Mouse (Mus musculus) gonadal fat pad, adult 2 months (tissue): ENCODE measurements at regions not wholly inside any gene's neighbourhood (a gene's known extent, or its start where the extent isn't known, plus 50 kb on each side); places are given as distances from the start of the nearest gene placed in this dataset.
"Not testable (repeated sequence)": the region's sequence is repeated elsewhere in the genome, so short reads cannot be mapped to it uniquely, and the experiment has no call there.

Experiments used
- DNase-seq: peaks from one replicate; pipeline ENCODE4 v3.0.0-alpha.2; 2012; ENCODE audit warnings: low read depth

DNA sequence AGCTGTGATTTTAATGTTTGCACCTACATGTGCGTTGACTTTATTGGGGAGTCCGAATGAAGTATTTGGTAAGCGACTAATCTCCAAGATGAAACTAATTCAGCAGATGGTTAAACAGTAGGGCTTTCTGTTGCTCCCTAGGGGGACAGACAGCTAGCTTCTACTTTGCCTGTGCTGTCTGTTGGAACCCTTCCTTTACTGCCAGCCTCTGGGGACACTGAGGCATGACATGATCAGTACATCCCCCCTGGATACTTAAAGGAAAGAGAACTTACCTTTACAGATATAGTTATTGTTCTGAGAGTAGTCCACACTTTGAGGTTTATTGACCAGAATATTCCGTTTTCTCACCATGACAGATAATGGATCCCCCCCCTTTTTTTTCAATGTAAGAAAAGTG lies 289.8 kb upstream of the Ift57 start:
- no peak for DNase-seq

DNA sequence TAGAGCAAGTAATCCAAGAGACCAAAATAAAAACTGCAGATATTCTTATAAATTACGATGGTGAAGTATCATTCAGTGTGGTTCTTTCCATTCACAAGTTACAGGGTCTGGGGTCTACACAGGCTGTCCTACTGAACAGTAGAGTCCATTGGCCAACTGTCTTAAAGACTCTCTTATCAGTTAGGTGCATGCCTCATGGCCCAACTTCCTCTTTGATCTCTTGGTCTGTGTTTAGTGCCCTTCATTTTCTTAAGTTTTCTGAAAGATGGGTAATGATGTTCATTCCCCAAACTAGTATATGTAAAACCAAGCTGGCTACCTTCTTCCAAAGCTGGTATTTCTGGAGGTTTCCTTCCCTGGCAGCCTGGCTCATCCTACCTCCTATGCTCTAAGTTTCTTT lies 268.7 kb upstream of the Ift57 start:
- DNase-seq: no peak

DNA sequence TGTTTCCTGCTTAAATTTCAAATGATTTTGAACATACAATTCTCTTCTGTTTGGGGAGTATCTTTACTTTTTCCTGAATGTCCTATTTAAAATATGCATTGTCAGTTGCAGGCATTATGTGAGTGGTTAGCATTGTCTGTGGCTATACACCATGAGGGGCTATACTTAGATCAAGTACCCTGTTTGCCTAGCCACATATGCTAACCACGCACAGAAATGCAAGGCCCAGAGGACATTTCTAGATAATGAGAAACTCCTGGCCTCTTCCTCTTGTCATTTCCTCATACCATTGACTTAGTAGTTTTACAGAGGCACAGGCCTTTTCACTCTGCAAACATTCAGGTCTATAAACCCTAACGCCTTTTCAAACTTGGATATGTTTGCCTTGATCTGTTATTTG lies 267.1 kb upstream of the Ift57 start:
- DNase-seq: no peak

DNA sequence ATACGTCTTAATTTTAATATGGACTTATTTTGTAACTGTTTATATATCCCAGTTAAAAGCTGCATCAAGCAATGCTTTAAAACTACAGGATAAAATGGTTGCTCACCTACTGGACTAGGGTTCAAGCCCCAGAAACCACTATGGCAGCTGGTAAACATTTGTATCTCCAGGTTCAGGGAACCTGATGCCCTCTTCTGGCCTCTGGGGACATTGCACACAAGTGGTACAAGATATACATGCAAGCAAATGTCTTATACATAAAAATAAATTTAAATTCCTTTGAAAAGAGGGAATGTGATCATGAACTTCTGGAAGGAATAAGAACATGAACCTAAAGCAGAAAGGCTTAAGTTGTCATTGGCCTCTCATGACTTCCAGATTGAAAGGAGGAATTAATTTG lies 257.8 kb upstream of the Ift57 start:
- DNase-seq: no peak

DNA sequence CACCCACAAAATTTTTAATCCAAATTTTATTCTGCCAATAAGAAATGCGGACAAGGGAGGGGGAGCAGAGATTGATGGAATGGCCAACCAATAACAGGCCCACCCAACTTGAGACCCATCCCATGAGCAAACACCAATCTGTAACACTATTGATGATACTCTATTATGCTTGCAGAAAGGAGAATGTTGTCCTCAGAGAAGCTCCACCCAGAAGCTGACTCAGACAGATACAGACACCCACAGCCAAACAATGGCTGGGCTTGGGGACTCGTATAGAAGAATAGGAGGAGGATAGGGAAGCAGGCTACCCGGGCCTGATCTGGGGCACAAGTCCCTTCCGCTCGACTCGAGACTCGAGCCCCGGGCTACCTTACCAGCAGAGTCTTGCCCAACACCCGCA lies 251.7 kb upstream of the Ift57 start:
- DNase-seq: not testable (repeated sequence)

DNA sequence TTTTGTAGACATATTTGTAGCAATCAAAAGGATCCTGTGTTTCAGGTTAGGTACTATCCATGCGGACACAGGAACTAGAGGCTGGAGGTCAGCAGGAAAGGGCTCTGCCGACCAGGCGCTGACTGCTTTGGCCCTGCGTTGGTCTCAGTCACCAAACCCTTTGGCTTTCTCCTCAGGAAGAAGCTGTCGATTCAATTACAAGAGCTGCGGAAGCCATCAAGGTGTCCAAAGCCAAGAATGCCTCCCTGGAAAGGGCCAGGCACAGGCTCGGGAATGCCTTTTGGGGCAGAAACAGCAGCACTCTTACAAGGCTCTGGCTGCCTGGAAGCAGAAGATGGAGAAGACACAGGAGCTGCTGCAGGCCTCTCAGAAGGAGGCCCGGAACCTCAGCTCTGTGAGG lies 205.2 kb upstream of the Ift57 start:
- no peak for DNase-seq

DNA sequence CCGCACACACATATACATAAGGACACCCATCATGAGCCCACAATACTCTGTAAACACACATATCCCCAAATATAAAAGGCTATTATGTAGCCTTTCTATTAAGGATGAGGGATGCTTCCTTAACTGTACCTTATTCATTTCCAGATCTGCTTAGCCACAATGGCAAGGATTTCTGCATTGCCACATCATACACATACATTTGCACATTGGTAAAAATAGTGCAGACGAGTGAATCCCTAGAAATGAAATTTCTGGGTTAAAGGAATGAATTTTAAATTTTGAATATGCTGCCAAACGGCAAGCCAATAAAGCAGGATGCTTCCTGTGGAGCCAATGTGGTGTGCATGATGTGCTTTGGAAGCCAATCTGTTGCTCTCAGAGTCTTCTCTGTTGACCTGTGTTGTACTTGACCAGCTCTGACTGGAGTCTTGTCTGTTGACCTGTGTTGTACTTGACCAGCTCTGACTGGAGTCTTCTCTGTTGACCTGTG lies 201.5 kb upstream of the Ift57 start:
- DNase-seq: no peak

DNA sequence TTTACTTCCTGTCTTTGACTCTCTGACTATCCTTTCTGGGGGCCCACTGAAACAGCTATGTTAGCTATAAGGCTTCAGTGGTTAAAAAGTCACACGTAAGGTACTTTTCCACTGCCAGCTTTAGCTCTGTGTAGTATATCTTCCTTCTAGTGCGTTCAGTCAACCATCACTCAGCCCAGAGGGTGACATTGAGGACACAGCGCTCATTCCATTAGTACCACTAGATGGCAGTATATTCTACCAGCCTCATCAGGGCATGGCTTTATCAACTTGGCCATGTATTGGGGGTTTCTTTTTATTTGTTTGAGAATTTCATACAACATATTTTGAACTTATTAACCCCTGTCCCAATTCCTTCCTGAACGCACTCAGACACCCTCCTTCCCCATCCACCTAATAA lies 198.2 kb upstream of the Ift57 start:
- DNase-seq: no peak

DNA sequence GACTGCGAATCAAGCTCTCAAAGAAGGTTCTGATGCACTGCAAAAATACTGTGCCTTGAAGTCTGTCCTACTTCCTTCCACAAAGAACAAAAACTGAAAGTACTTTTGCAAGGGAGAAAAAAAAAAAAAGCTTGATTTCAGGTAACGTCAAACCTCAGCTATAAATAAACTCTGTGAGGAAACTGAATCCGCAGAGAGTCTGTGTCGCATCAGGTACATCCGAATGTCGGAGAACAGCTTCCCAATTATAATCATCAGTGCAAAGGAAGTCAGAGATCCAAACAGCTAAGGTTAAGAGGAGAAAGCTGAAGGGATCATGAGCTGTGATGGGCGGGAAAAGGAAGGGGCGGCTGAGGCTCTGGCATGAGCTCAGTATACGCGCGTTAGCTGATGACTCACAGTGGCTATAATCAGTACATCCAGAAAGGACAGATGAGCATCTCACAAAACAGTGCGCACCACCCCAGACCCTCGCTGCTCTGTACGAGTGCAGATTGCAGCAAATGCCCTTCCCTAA lies 195.1 kb upstream of the Ift57 start:
- no peak for DNase-seq

DNA sequence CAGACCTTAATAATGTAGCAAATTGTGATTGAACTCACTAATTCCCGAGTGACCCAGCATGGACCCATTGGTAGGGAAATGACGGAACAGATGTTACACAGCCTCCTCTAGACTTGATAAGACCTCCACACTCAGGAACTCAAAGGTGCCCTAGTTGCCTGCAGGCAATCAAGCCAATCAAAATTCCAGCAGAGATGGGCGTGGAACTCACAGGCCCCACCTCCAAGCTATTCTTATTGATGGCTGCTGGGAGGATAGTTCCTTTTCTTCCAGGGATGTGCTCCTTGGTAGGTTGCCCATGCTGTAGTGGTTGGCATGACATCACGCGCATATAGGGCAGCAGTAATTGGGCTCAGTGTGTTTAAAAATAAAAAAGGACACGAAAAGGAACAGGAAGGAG lies 194.4 kb upstream of the Ift57 start:
- no peak for DNase-seq

DNA sequence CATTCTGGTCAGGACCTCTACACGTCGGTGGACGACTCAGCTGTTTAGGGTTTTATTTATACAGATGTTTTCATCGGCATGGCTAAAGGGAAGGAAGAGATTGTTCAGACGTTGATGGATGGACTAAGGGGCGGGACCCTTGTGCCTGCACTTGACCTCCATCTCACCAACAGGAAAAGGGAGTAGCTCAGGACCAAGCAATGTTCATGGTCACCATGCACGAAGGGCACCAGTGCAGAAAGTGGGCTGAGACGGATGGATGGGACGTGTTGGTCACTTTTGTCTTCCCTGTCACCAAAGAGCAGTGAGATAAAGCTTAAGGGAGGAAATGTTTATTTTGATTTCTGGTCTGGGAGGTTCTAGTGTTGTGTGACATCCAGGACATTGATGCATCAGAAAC lies 193.8 kb upstream of the Ift57 start:
- DNase-seq: no peak

DNA sequence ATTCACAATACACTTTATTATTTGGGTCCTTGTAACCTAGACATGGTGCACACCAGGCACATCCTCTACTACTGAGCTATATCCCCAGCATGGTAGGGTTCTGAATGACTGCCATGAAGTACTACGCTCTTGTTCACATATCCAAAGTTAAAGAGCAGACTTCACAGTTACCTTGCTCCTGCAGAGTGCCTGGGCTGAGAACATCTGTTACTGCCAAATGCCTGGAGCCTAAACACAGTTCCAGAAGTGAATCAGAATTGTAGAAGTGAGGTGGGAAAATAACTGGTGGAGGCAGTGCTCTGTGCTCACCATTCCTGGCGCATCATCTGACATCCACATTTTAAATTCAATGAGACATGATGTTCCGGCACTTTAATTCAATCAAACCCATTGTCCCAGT lies 180.2 kb upstream of the Ift57 start:
- no peak for DNase-seq

DNA sequence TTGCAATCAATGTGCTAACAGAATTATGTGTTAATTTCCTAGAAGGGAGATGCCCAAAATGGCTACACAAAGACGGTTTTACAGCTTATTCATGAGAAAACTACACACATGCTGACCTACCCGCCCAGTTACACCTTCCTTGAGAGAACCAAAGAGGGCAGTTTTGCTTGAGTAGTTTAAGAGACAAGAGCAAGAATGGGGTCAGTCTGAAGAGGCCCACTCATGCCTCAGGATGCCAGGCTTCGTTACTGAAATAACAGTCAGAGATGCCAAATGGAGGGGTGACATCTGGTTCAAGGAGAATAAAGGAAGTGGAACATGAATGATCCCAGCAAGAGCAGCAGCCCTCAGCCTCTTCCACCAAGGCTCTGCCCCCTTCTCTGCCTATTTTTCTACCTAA lies 178.6 kb upstream of the Ift57 start:
- no peak for DNase-seq

DNA sequence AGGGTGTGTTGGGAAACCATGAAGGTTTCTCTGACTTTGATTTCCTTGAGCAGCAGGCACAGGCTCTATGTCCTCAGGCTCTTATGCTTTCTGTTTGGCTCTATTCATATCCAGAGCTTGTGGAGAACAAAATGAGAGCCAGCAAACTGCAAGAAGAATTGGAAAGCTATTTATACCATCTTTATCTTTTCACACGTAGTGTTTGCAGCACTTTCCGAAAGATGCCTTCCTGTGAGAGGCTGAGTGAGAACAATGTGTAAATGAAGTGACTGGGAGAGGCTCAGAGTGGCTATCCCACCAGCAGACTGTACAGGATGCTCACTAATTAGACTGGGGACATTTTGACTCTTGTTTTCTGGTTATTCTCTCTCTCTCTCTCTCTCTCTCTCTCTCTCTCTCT lies 177.3 kb upstream of the Ift57 start:
- no peak for DNase-seq

DNA sequence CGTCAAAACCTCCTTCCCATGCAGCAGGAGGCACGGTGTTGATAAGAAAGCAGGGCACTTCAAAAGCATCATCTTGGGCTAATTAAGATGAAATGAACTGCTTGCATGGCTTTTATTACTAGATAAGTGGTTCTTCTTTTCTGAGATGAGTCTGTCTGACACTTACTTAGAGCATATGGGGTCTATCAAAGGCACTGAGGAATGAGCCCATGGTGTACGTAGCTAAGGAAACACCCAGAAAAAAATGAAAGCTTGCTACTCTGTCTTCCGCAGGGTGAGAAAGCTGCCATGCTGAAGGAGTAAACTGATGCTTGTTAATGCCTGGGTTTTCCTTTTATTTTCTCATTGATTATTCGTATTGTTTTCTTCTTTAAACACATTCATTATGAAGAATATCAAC lies 176.5 kb upstream of the Ift57 start:
- DNase-seq: no peak

DNA sequence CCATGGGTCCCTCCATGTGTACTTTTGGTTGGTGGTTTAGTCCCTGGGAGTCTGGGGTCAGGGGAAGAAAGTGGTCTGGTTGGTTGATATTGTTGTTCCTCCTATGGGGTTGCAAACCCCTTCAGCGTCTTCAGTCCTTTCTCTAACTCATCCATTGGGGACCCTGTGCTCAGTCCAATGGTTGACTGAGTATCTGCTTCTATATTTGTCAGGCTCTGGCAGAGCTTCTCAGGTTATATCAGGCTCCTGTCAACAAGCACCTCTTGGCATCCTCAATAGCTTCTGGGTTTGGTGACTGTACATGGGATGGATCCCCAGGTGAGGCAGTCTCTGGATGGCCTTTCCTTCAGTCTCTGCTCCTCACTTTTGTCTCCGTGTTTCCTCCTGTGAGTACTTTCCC lies 170.4 kb upstream of the Ift57 start:
- not testable (repeated sequence) for DNase-seq

DNA sequence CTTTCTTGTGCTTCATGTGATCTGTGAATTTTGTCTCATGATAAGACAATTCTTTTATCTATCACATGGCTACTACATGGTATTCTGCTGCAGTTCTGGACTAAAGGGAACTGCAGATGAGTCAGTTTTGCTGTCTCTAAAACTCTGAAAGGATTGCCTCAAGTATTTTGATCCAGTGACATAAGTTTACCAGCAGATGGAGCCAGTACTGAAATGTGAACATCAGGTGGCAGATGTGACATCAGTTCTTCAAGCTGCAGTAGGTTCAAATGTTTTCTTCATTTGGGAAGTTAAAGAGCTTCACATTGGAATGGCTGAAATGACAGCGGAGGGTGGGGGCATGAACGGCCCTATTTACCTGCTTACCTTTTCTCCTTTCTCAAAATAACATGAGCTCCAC lies 170.0 kb upstream of the Ift57 start:
- no peak for DNase-seq

DNA sequence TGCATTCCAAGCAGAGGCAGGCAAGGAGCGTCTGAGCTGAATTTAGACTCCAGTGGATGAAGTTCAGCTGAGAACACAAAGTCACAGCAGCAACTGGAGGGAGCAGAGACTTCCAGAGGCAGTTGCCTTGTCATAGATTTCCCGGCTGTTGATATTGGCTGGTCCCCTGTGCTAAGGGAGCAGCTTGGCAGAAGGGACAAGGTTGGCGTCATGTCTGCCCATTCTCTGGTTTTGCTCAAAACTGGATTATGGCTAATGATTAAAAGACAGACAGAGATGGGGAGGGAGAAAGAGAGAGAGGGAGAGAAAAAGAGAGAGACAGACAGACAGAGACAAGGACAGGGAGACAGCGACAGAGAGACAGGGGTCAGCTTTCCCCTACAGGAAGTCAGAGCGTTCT lies 169.0 kb upstream of the Ift57 start:
- no peak for DNase-seq

DNA sequence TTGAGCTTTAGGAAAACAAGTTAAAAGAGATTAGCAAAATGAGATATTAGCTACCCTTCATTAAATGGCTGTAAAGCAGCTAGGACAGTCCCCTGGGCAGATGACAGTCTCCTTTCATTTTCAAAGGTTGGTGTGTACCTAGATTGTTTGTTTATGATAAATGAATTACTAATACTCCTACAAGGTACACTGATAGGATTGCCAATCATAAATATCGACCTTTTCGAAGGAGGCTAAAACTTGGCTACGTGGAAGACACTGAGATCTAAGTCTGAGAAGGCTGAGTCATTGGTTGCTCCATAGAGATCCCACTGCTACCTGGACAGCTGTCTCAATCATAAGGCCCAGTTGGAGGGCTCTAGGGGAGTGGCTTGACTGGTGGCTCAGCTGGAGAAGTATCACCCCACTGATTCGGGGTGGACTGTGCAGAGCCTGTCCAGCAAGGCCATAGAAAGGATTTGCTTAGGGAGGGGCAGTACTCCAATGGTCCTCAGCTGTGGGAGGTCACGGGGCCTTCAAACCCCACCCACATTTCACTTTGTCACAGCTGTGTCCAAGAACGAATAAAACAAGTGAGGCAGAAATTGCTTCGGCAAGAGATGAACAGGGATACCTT lies 166.9 kb upstream of the Ift57 start:
- no peak for DNase-seq

DNA sequence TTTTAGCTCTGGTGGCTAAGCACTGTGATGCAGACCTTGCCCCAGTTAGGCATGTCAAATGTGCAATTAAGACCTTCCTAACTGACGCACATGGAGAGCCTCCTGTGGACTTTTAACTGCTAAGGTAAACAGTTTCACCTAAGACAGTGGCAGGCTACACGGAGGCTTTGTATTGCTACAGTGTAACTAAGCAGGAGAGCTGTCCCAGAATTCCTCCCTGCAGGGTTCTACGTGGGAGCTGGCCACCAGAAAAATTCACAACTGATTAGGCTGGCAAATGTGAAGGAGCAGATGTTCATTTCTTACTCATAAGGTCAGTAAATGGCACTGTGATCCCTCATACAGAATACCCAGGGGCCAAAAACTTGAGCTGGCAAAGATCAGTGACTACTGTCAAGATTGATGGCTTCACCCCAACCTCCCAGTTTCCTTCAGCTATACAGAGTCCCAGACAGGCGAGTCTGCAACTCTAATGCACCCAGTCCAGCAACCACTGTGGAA lies 165.5 kb upstream of the Ift57 start:
- no peak for DNase-seq

DNA sequence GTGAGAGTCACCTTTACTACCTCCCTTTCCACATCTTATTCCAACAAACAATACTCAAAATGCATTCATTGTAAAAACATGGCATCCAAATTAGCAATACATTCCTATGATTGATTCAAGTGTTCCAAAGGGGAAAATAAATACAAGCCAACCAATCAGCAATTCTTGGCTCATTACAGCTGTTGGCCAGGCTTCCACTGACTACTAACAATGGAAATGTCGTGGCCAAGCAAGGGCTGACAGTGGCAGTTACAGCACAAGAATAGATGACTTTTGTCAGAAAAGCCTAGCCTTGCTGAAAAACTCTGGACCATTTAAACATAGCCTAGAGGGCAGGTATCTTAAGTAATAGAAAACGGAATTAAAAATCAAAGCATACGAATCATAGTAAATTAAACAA lies 148.8 kb upstream of the Ift57 start:
- no peak for DNase-seq

DNA sequence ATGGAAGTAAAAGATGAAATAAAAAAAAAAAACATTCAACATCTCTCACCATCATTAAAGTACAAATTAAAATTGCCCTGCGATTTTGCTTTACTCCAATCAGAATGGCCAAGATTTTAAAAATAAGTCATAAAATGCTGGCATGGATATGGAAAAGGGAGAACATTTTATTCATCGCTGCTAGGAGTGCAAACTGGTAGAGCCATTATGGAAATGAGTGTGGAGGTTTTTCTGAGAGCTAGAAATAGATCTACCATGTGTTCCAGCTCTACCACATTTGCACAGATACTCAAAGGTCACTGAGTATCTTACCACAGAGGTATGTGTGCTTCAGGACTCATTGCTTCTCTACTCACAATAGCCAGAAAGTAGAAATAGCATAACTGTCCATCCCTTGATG lies 129.0 kb upstream of the Ift57 start:
- no peak for DNase-seq

DNA sequence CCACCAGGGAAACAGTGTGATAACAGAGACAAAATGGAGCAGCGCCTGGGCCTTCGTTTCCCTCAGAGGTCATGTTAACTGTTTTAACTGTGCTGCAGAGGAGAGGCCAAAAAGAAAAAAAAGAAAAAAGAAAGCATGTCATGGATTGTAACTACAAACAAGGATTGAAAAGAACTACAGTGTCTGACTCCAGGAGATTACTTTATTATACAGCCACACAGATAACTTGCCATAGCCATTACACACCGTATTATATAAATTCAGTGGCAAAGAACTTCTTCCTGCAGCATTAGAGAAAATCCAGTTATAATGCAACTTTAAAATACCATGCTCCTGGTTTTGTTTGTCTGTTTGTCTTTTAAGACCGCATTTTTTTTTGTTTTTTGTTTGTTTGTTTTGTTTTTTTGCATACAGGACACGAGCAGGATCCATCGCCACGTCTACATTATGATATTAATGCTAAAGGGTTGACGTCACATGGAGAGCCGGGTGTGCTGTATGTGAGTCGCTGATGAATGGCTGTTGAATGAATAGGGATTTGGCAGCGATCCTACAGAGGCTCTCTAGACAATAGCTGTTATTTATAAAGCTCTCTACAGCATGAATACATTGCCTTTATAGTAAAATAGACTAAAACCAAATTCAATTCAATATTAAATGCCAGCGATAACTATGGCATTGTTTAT lies 126.4 kb upstream of the Ift57 start:
- DNase-seq: no peak

DNA sequence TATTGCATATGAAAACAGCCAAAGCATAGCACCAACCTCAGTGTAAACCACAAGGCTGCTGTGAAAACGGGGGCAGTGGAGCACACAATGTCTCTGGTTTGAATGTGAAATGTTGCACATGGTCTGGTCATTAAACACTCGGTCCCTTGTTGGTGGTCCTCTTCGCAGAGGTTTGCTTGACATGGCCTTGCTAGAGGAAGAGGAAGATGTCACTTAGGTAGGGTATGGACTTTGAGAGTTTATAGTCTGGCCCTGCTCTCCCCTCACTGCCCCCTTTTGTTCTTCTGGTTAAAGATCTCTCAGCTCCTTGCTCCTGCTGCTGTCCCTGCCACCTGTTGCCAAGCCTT lies 125.9 kb upstream of the Ift57 start:
- DNase-seq: no peak
